Mouse (Mus musculus) megakaryocyte, embryonic 14.5 days (primary cell): ENCODE data around the gene Nfkbie.

ENCODE experiments used
- FLI1 ChIP-seq: IDR thresholded peaks from 2 replicates; pipeline ENCODE4 v1.6.1; 2012; ENCODE audit warnings: low read length, inconsistent platforms, mixed read lengths
- GATA1 ChIP-seq: IDR thresholded peaks from 3 replicates; pipeline ENCODE4 v1.6.1; 2012; ENCODE audit warnings: mixed read lengths, low read length, inconsistent platforms, borderline replicate concordance

GRCm38 (mm10) chr17:45530346-45530782, 25.1 kb upstream of the Nfkbie start:
- no peak for TF ChIP-seq FLI1
- no peak for TF ChIP-seq GATA1
